ENCODE assay signal across 8 mouse cellular contexts in genomic region chr4:136886101-136886500, GRCm38 (mm10). TPM values are rescaled to one million over a fixed set of nuclear protein-coding genes. Genes with fewer than 3 reads are reported as not detected.
DNase-seq lines count a peak whose midpoint lies in the region; ATAC-seq lines count a peak whose summit lies in the region.

C1qb (minus strand) TSS chr4:136886187.

- H3K9ac ChIP-seq in neural tube, embryonic 13.5 days, result no peak within 1 kb of the TSS

- no peaks in the 10 kb centered on the region for H3K36me3 ChIP-seq in forebrain, embryonic 10.5 days (replicated peaks)
- H3K36me3 ChIP-seq in neural tube, embryonic 13.5 days, result no peaks in the 10 kb centered on the region

- DNase-seq in right cerebral cortex, postnatal 10 days (ENCODE audit: low spot score in 2 of 2), result peak; percentile 65 to 66
- no peak for DNase-seq in right cerebral cortex, postnatal 36 days (ENCODE audit: low spot score in 2 of 2)
- no peak for DNase-seq in forebrain, embryonic 10.5 days (ENCODE audit: extremely low spot score, low spot score)
- DNase-seq in heart, postnatal 25 days (ENCODE audit: low spot score), result no peak
- DNase-seq in left cerebral cortex, postnatal 36 days (ENCODE audit: low spot score in 2 of 2), result no peak
- DNase-seq in right cerebral cortex, adult 2 months (ENCODE audit: low spot score in 2 of 2), result no peak
- DNase-seq in B cell, adult 2 months, result no peak

- ATAC-seq in neural tube, embryonic 13.5 days (ENCODE audit: low read depth), result no peak

- no peaks in the 10 kb centered on the region for H3K4me1 ChIP-seq in forebrain, embryonic 10.5 days
- H3K4me1 ChIP-seq in neural tube, embryonic 13.5 days (replicated peaks), result 0 out of 2 replicates have a peak, but pooled peaks cover 4% of the 10 kb centered on the region

- H3K27me3 ChIP-seq in forebrain, embryonic 10.5 days (ENCODE audit: poor library complexity, severe bottlenecking), result peaks cover 5% of the 10 kb centered on the region; the same call in 1 of the 2 replicates
- peaks cover 3% of the 10 kb centered on the region; the same call in 1 of the 2 replicates for H3K27me3 ChIP-seq in neural tube, embryonic 13.5 days

- intact Hi-C loops in heart, postnatal 25 days (cut with DNase I), result no loop called here
- intact Hi-C loops in left cerebral cortex, postnatal 36 days (cut with DNase I), result no loop called here

- no peak within 1 kb of the TSS for H3K4me2 ChIP-seq in neural tube, embryonic 13.5 days

- H3K4me3 ChIP-seq in forebrain, embryonic 10.5 days, result no peak within 1 kb of the TSS
- no peak within 1 kb of the TSS for H3K4me3 ChIP-seq in neural tube, embryonic 13.5 days

- 82% methylated on average over 7 of the region's 7 CpGs for WGBS in forebrain, embryonic 10.5 days
- 72% methylated on average over 7 of the region's 7 CpGs for WGBS in neural tube, embryonic 13.5 days

- no peak within 1 kb of the TSS for H3K27ac ChIP-seq in forebrain, embryonic 10.5 days
- 0 out of 2 replicates have a peak within 1 kb of the TSS, but pooled peaks have one; percentile 3 for H3K27ac ChIP-seq in neural tube, embryonic 13.5 days (replicated peaks)

- H3K9me3 ChIP-seq in forebrain, embryonic 10.5 days, result no peaks in the 10 kb centered on the region
- H3K9me3 ChIP-seq in neural tube, embryonic 13.5 days, result no peaks in the 10 kb centered on the region

RNA-seq across cellular contexts. Expression of gene C1qb, which starts in this region (rescaled TPM):
- 15.1 and 15.5 TPM in 2 replicates for polyA plus RNA-seq in forebrain, embryonic 10.5 days (2016; fragmentation: Nextera tagmentation; extraction: Ambion mirVana)
- 10 to 100 TPM; 47.0 to 48.4 TPM for total RNA-seq in heart, postnatal 25 days (2021)
- 10 to 100 TPM; 55.7 to 58.1 TPM for total RNA-seq in left cerebral cortex, postnatal 36 days (2021)
- polyA plus RNA-seq in neural tube, embryonic 13.5 days (2015; fragmentation: Nextera tagmentation; extraction: Ambion mirVana), result 47.3 and 50.5 TPM in 2 replicates

Comparison
In these comparisons a context has a peak if more than half of its experiments do, and no peak if none do; other contexts are left out.
1. DNase-seq: peak in right cerebral cortex, postnatal 10 days (2 of 2); none in right cerebral cortex, postnatal 36 days (0 of 2), forebrain, embryonic 10.5 days (single experiment), heart, postnatal 25 days (single experiment), left cerebral cortex, postnatal 36 days (0 of 2), right cerebral cortex, adult 2 months (0 of 2) and B cell, adult 2 months (0 of 2).